Mouse (Mus musculus) ovary, adult 18-20 months (tissue): ENCODE results near the gene Mdc1.
"Not testable (repeated sequence)": the region's sequence is repeated elsewhere in the genome, so short reads cannot be mapped to it uniquely, and the experiment has no call there.

Experiments
- DNase-seq: peaks from one replicate; pipeline ENCODE4 v3.0.0; 2022; ENCODE audit warnings: low spot score, mixed read lengths

The Mdc1 gene

DNA sequence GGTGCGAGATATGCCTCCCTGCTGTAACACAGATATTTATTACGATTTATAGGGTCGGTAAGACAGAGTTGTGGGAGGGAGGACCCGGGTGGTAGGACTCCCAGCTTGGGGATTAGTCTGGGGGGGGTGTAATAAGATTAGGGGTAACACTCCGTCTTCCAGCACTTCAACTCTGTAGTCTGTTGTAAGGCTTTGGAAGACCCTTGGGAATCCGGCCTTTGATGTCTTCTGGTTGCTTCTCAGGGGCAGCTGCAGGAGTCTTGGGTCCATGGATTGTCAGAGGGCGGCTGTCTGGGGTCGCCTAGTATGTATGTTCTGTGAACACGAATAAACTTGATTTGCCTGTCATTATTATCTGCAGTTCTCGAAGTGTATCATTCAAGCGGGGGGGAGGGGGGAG is 18.8 kb upstream of the Mdc1 start:
- DNase-seq: no peak

DNA sequence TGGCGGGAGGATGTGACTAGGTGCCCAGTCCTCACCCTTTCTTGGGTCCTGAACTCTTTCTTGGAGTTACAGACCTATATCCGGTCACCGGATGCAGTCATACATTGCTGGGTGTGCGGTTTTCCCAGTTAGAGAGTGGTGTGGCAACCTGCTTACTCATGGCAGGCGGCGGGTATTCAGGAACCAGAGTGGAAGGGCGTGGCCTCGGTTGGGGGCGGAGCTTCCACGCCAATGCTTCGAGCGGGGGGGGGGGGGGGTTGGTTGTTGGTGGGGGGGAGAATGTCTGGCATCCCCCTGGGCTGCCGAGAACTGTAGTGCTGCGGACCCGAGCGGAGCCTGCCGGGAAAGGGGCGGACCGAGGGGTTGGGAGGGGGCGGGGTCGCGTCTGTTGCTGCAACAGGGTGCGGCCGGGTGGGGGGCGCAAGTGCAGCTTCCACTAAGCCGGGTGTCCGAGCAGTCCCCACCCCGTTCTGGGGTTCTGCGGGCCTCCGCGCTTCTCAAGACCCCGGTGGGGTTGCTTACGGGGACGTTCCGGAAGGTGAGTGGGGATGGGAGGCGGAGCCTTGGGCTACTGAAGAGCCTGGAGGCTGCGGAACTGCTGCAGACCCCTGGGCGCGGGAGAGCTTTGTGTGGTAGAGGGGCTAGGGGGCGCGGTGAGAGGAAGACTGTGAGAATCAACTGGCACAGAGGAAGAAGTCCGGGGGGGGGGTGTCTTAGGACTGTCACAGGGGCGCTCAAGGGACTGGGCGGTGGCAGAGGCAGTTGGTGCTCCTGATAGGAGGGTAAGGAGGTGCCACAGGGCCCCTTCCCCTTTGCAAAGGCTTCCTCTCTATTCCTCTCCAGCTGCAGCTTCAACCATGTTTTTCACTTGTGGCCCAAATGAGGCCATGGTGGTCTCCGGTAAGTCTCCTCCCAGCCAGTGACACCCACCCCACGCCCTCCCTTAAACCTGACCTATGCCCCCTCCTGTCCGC is 18.1 kb upstream of the Mdc1 start, which contains the start of gene Flot1:
TSS of gene Flot1 (plus strand) at position 267 of the 974 bp plus-strand sequence.
- peak; percentile 78 for DNase-seq

DNA sequence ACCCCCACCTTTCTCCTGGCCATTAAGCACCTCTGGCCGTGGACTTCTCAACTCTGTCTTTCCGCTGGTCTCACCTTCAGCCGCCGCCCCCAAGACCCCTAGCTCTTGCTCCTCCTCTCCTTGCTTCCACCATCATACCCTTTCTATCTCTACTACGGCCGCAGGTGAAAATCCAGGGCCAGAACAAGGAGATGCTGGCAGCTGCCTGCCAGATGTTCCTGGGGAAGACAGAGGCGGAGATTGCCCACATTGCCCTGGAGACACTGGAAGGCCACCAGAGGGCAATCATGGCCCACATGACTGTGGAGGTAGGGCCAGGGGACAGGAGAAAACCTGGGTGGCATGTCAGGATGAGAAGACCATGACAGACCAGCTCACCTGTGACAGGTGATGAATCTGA is 16.9 kb upstream of the Mdc1 start:
- no peak for DNase-seq

- DNase-seq: no peak
These were observed 16.0 kb upstream of the Mdc1 start for GRCm38 (mm10) chr17:35825109-35825850.

GRCm38 (mm10) chr17:35829737-35830136 is 11.6 kb upstream of the Mdc1 start:
- peak; percentile 70 for DNase-seq

DNA sequence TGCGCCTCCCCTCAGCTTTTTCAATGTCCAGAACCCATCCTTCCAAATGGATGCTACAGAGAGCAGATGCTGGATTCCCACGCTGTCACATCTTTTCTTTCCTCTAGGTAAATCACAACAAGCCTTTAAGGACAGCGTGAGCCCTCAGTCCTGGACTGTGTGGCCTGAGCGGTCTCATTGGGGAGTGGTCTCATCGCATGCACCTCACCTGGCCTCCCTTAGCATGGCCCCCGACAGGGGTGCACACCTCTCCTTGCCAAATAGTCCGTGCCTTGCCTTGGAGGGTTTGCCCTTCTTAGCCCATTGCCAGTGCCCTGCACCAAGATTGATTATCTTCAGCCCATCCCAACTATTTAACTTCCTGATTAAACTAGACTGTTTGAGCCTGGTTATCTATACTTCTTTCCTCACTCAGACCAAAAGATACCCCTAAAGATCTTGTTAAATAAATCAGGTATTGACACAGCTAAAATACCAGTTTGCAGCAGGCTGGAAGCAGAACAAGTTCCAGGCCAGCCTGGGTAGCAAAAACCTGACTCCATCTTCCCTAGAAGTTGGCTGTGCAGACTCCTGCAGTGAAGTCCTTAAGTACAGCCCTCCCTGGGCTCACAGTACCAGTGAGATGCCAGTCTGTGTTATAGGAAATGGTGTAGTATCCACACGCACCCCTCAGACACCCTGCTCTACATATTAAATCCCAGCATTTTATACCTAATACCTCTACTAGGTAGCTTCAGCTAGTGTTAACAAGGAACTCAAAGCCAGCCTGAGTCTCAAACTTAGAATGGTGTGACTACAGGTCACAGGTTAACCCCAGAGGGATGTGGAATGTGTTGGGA is 8.7 kb upstream of the Mdc1 start:
- no peak for DNase-seq

GRCm38 (mm10) chr17:35833239-35833751 is 8.0 kb upstream of the Mdc1 start:
- DNase-seq: no peak

GRCm38 (mm10) chr17:35833894-35834293 is 7.4 kb upstream of the Mdc1 start:
- no peak for DNase-seq

- DNase-seq: no peak
These were observed 6.5 kb upstream of the Mdc1 start for GRCm38 (mm10) chr17:35834696-35835422.

DNA sequence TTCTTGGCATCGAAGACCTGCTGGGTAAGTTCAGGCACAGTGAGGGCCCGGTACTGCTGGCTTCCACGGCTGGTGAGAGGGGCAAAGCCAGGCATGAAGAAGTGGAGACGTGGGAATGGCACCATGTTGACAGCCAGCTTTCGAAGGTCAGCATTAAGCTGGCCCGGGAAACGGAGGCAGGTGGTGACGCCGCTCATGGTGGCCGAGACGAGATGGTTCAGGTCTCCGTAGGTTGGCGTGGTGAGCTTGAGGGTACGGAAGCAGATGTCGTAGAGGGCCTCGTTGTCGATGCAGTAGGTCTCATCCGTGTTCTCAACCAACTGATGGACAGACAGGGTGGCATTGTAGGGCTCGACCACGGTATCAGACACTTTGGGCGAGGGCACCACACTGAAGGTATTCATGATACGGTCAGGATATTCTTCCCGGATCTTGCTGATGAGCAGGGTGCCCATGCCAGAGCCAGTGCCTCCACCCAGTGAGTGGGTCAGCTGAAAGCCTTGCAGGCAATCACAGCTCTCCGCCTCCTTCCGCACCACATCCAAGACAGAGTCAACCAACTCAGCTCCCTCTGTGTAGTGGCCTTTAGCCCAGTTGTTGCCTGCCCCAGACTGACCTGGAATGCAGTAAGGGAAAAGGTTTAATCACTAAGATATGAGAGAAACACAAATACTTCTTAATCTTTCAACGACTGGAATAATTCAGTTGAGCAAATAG is 5.7 kb upstream of the Mdc1 start:
- no peak for DNase-seq

DNA sequence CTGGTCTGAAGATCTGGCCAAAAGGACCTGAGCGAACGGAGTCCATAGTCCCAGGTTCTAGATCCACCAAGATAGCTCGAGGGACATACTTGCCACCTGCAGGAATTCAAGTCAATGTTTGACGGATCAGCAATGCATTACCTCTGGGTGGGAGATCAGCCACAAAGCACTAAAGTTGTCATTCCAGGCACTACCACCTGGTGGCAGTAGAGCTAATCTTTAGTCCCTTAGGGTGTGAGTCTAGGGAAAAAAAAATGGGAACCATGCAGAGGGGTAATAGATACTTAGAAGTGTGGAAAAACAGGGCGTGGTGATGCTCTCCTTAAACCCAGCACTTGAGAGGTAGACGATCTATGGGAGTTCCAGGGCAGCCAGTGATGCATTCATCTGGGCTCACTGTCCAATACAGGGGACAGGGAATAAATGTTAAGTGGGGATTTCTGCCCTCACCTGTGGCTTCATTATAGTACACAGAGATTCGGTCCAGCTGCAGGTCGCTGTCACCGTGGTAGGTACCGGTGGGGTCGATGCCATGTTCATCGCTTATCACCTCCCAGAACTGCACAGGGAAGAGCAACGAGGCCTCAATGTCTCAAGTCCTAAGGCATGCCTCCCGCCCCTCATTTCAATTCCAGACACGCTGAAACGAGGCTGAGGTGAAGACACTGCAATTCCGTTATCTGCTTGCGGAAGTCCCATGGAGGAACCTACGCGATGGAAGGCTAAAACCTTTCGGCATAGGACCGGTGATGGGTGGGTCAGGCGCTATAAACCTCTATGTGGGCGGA is 4.9 kb upstream of the Mdc1 start:
- peak; percentile 47 for DNase-seq

GRCm38 (mm10) chr17:35836991-35837422 is 4.3 kb upstream of the Mdc1 start:
- peak; percentile 84 for DNase-seq

- DNase-seq: no peak
These were observed 3.8 kb upstream of the Mdc1 start for GRCm38 (mm10) chr17:35837487-35837886.

DNA sequence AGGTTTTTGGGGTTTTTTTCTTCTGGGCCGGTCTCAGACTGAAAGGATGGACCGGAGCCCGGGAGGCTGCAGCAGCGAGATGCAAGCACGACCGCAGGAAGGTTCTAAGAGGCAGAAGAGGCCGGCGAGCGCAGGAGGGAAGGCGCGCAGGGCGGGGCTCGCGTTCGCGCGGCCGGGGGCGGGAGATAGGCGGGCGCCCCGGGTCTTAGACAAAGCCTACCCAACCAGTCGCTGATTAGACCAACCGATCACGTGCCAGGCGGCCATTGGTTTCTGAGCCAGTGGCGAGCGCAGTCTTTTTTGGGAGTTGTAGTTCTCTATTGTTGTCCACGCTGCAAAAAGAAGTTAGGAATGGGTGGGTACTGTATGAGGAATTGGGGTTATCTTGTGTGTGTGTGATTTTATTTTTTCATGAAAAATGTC is 3.2 kb upstream of the Mdc1 start, which contains the start of gene Tubb5:
TSS of gene Tubb5 (minus strand) at position 185 of the 423 bp plus-strand sequence.
- DNase-seq: peak; percentile 96

DNA sequence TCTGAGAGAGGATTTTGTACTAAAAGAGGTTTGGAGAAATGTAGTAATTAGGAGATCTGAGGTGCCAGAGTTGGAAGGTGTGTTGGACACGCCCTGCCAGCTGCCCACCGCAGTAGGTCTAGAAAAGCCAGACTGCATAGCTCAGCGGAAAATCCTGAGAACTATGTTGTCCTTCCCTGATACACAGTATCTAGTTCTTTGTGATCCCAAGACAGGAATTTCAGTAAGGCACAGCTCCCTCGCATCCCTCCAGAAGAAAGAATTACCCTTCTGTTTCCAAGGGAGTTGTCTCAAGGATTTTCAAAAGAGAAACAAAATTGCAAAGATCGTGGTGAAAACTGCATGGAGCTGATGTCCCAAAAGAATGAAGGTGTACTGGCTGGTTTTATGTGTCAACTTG is 2.7 kb upstream of the Mdc1 start:
- no peak for DNase-seq

GRCm38 (mm10) chr17:35839002-35839401 is 2.3 kb upstream of the Mdc1 start:
- not testable (repeated sequence) for DNase-seq

- no peak for DNase-seq
These were observed 754 bp upstream of the Mdc1 start for GRCm38 (mm10) chr17:35840561-35840960.

DNA sequence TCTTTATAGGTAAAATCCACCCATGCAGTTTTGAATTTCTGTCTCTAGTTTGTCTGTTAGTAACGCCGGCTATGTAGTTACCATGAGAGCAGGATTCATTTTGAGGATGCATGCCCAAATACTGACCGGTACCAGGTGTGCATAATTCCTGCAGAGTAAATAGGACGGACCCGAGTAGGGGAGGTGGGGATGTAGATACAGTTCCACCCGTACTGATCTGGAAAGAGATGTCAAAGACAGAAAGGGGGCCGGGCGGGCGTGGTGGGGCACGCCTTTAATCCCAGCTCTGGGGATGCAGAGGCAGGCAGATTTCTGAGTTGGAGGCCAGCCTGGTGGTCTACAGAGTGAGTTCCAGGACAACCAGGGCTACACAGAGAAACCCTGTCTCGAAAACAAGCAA is 691 bp downstream of the Mdc1 start:
- DNase-seq: no peak

DNA sequence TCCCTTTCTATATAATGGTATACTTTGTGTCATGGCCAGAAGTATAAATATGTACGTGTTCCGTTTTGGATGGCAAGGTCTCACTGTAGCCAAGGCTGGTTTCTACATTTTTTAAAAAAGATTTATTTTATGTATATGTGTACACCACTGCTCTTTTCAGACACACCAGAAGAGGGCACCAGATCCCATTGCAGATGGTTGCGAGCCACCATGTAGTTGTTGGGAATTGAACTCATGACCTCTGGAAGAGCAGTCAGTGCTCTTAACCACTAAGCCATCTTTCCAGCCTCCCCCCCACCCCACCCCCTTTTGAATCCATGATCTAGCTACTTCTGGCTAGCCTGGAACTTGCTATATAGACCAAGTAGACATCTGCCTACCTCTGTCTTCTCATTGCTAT is 2.2 kb downstream of the Mdc1 start:
- no peak for DNase-seq
